Mouse (Mus musculus): ENCODE measurements around the gene Tppp3. TPM values are rescaled to one million over a fixed set of nuclear protein-coding genes. Genes with fewer than 3 reads are reported as not detected.

Tppp3 gene
- polyA plus RNA-seq (2012; ENCODE audit: low replicate concordance), result 11.8 and 41.7 TPM in 2 replicates

GRCm38 (mm10) chr8:105471314-105472015 lies at the start of gene Tppp3:
Gene Tppp3, minus strand, starts transcription at chr8:105471526.

GRCm38 (mm10) chr8:105518436-105519313 lies 47.3 kb upstream of the Tppp3 start, which contains the start of gene Hsd11b2:
Gene Hsd11b2, plus strand, starts transcription at chr8:105518755.

GRCm38 (mm10) chr8:105496439-105497180 lies 25.3 kb upstream of the Tppp3 start, which contains the start of gene Zdhhc1:
Gene Zdhhc1, minus strand, starts transcription at chr8:105496902.

Other genes with a start within 250 kb of the Tppp3 start
- gene D230025D16Rik, start 246.4 kb downstream of the Tppp3 start, polyA plus RNA-seq (2012; ENCODE audit: low replicate concordance), result 4.3 and 8.5 TPM in 2 replicates
- 6.6 and 23.7 TPM in 2 replicates for gene B3gnt9, start 216.4 kb downstream of the Tppp3 start, polyA plus RNA-seq (2012; ENCODE audit: low replicate concordance)
- gene Tradd, start 206.9 kb downstream of the Tppp3 start, polyA plus RNA-seq (2012; ENCODE audit: low replicate concordance), result 38.0 and 49.7 TPM in 2 replicates
- gene Fbxl8, start 206.9 kb downstream of the Tppp3 start, polyA plus RNA-seq (2012; ENCODE audit: low replicate concordance), result 16.2 and 22.9 TPM in 2 replicates
- 2.4 and 4.4 TPM in 2 replicates for gene Hsf4, start 201.7 kb downstream of the Tppp3 start, polyA plus RNA-seq (2012; ENCODE audit: low replicate concordance)
- 0.17 and 0.31 TPM in 2 replicates for gene Nol3, start 195.4 kb downstream of the Tppp3 start, polyA plus RNA-seq (2012; ENCODE audit: low replicate concordance)
- gene 4931428F04Rik, start 181.7 kb downstream of the Tppp3 start, polyA plus RNA-seq (2012; ENCODE audit: low replicate concordance), result 2.1 and 2.8 TPM in 2 replicates
- gene Exoc3l, start 175.4 kb downstream of the Tppp3 start, polyA plus RNA-seq (2012; ENCODE audit: low replicate concordance), result 2.2 and 4.8 TPM in 2 replicates
- gene E2f4, start 173.9 kb downstream of the Tppp3 start, polyA plus RNA-seq (2012; ENCODE audit: low replicate concordance), result 41.3 and 68.2 TPM in 2 replicates
- 3.4 and 3.9 TPM in 2 replicates for gene Elmo3, start 165.9 kb downstream of the Tppp3 start, polyA plus RNA-seq (2012; ENCODE audit: low replicate concordance)
- 0.55 and 2.4 TPM in 2 replicates for gene Lrrc29, start 145.2 kb downstream of the Tppp3 start, polyA plus RNA-seq (2012; ENCODE audit: low replicate concordance)
- gene Tmem208, start 145.2 kb downstream of the Tppp3 start, polyA plus RNA-seq (2012; ENCODE audit: low replicate concordance), result 32.3 and 42.4 TPM in 2 replicates
- 35.9 and 70.7 TPM in 2 replicates for gene Fhod1, start 123.6 kb downstream of the Tppp3 start, polyA plus RNA-seq (2012; ENCODE audit: low replicate concordance)
- gene Slc9a5, start 122.7 kb downstream of the Tppp3 start, polyA plus RNA-seq (2012; ENCODE audit: low replicate concordance), result 2.3 and 3.7 TPM in 2 replicates
- 0.11 TPM in 1 of 2 replicates, not detected in the other for gene Plekhg4, start 98.3 kb downstream of the Tppp3 start, polyA plus RNA-seq (2012; ENCODE audit: low replicate concordance)
- 0.04 TPM in 1 of 2 replicates, not detected in the other for gene Kctd19, start 58.0 kb downstream of the Tppp3 start, polyA plus RNA-seq (2012; ENCODE audit: low replicate concordance)
- gene Lrrc36, start 58.0 kb downstream of the Tppp3 start, polyA plus RNA-seq (2012; ENCODE audit: low replicate concordance), result 0.11 TPM in 1 of 2 replicates, not detected in the other
- 8.8 and 14.2 TPM in 2 replicates for gene Zdhhc1, start 25.4 kb upstream of the Tppp3 start, polyA plus RNA-seq (2012; ENCODE audit: low replicate concordance)
- 0.06 TPM in 1 of 2 replicates, not detected in the other for gene Hsd11b2, start 47.2 kb upstream of the Tppp3 start, polyA plus RNA-seq (2012; ENCODE audit: low replicate concordance)
- gene Atp6v0d1, start 94.5 kb upstream of the Tppp3 start, polyA plus RNA-seq (2012; ENCODE audit: low replicate concordance), result 16.6 and 36.8 TPM in 2 replicates
- gene Ripor1, start 133.7 kb upstream of the Tppp3 start, polyA plus RNA-seq (2012; ENCODE audit: low replicate concordance), result 13.2 and 17.0 TPM in 2 replicates
- 167 and 352 TPM in 2 replicates for gene Ctcf, start 165.0 kb upstream of the Tppp3 start, polyA plus RNA-seq (2012; ENCODE audit: low replicate concordance)
- gene Agrp, start 165.9 kb upstream of the Tppp3 start, polyA plus RNA-seq (2012; ENCODE audit: low replicate concordance), result not detected in 2 replicates
- 183 and 580 TPM in 2 replicates for gene Carmil2, start 214.7 kb upstream of the Tppp3 start, polyA plus RNA-seq (2012; ENCODE audit: low replicate concordance)
- gene Acd, start 229.6 kb upstream of the Tppp3 start, polyA plus RNA-seq (2012; ENCODE audit: low replicate concordance), result 23.1 and 61.2 TPM in 2 replicates
- 5.1 and 6.2 TPM in 2 replicates for gene Pard6a, start 229.6 kb upstream of the Tppp3 start, polyA plus RNA-seq (2012; ENCODE audit: low replicate concordance)
- gene 4933405L10Rik, start 236.1 kb upstream of the Tppp3 start, polyA plus RNA-seq (2012; ENCODE audit: low replicate concordance), result not detected in 2 replicates
- gene Enkd1, start 236.7 kb upstream of the Tppp3 start, polyA plus RNA-seq (2012; ENCODE audit: low replicate concordance), result 8.9 and 12.2 TPM in 2 replicates